In the genomic region with DNA sequence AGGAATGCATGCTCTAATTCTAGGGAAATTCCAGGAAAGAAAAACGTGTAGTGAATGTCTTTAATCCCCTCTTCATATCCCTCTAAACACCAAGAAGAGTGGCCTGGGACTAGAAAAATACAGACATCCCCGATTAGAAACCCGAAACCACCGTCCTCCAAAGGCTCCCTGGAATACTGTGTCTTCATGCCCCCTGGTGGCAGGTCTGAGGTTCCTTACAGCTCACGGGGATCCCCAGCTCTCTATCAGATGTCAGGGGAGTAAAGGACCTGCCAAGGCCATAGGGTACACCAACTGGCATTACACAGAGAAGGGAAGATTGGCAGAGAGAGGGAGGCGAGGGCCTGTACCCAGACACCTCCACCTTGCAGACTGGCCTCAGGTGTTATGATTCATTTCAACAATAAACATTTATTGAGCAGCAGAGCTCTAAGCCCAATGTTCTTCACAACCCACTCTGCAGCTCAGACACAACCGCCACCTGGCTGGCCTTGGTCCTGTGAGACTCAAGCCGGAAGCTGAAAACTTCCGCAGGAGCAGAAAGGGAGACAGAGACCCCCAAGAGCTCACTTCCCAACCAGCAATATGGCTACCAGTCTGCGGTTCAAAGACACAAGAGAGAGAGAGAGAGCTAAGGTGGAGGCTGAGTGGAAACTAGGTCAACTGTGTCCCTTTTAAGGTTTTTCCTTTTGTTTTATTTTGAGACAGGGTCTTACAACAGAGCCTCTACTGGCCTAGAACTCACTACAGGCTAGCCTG, we compare ENCODE assay signal across 8 mouse cellular contexts. TPM values are rescaled to one million over a fixed set of nuclear protein-coding genes. Genes with fewer than 3 reads are reported as not detected.
DNase-seq lines count a peak whose midpoint lies in the region; ATAC-seq and TF ChIP-seq lines count a peak whose summit lies in the region.

No protein-coding gene starts in this region.

- TF ChIP-seq EP300 in heart, adult 2 months (IDR thresholded peaks at IDR 0.05; ENCODE audit: insufficient read depth, low read depth, low read length): peak; percentile 90; the same call in 1 of the 2 replicates

- H3K27me3 ChIP-seq in heart, adult 2 months (ENCODE audit: control insufficient read depth, insufficient read depth, low read length): no peaks in the 10 kb centered on the region

- no peaks in the 10 kb centered on the region for H3K36me3 ChIP-seq in heart, adult 2 months (ENCODE audit: control insufficient read depth, insufficient read depth, low read length)

- TF ChIP-seq POLR2A in heart, adult 2 months (IDR thresholded peaks at IDR 0.05; ENCODE audit: insufficient read depth, low read depth, low read length): no peak

- DNase-seq in left cerebral cortex, adult 2 months (ENCODE audit: extremely low spot score in 1 of 2, low spot score in 2 of 2): peak; percentile 63 to 72
- no peak for DNase-seq in left cerebral cortex, adult 8-10 months (ENCODE audit: low spot score in 2 of 2)
- peak; percentile 43 for DNase-seq in MEL-GATA-1-ER (ENCODE audit: extremely low read depth, low read depth)
- DNase-seq in cerebellum, postnatal 25 days: peak; percentile 79 to 86
- peak; percentile 73 to 78 for DNase-seq in heart, adult 2 months
- peak; percentile 46 to 75 for DNase-seq in layer of hippocampus, adult 18-20 months (ENCODE audit: low spot score in 2 of 2)
- peak; percentile 72 to 79 for DNase-seq in thymus, postnatal 36 days

- peak; percentile 83 for TF ChIP-seq CTCF in left cerebral cortex, adult 2 months (IDR thresholded peaks at IDR 0.05)
- peak; percentile 94; the same call in 1 of the 2 replicates for TF ChIP-seq CTCF in heart, adult 2 months (IDR thresholded peaks at IDR 0.05)

- peak; percentile 49 for ATAC-seq in megakaryocyte, adult 5-6 weeks (ENCODE audit: poor library complexity, severe bottlenecking)

- no peak overlapping the region for H3K9ac ChIP-seq in heart, adult 2 months (ENCODE audit: low read depth, low read length)

- peaks cover 8% of the 10 kb centered on the region for H3K4me1 ChIP-seq in heart, adult 2 months (ENCODE audit: control insufficient read depth, insufficient read depth, low read length)

- intact Hi-C loops in left cerebral cortex, adult 2 months (cut with DNase I): loop anchor here (1.0 kb wide), 1 partner anchor 46 kb away; no protein-coding TSS in a partner anchor
- intact Hi-C loops in heart, adult 2 months (cut with DNase I): loop anchor here (1.0 kb wide), 1 partner anchor 46 kb away; no protein-coding TSS in a partner anchor

- 38% methylated on average over 10 of the region's 10 CpGs for WGBS in heart, adult 2 months

- H3K79me2 ChIP-seq in heart, adult 2 months (replicated peaks; ENCODE audit: control insufficient read depth, insufficient read depth, low read length): no peaks in the 10 kb centered on the region

- no peak overlapping the region for H3K4me3 ChIP-seq in left cerebral cortex, adult 2 months
- no peak overlapping the region for H3K4me3 ChIP-seq in heart, adult 2 months

- no peak overlapping the region for H3K27ac ChIP-seq in left cerebral cortex, adult 2 months
- no peak overlapping the region for H3K27ac ChIP-seq in heart, adult 2 months

RNA-seq across cellular contexts. Expression of gene P3h4, which starts 6.4 kb away (rescaled TPM):
- 1 to 10 TPM; 7.6 to 9.4 TPM for total RNA-seq in left cerebral cortex, adult 2 months (2021)
- 10 to 100 TPM; 10.4 to 12.8 (median 12.3) TPM for total RNA-seq in left cerebral cortex, adult 8-10 months (2022)
- 10 to 100 TPM; 13.4 to 16.8 TPM for total RNA-seq in heart, adult 2 months (2021)
- 29.7 and 35.6 TPM in 2 replicates for polyA plus RNA-seq in heart, adult 2 months (2012; rRNA removed)
- 10 to 100 TPM in 1 of 2 experiments, 1 to 10 TPM in 1; 9.8 to 11.2 TPM for total RNA-seq in layer of hippocampus, adult 18-20 months (2021)
- not detected in 2 replicates for total RNA-seq in megakaryocyte, adult 5-6 weeks (2015)
- 0.08 TPM in 1 of 2 replicates, not detected in the other for total RNA-seq in megakaryocyte, adult 5-6 weeks (2017)

RNA-seq across cellular contexts. Expression of gene Fkbp10, which starts 7.2 kb away (rescaled TPM):
- 1 to 10 TPM; 3.6 to 4.8 TPM for total RNA-seq in left cerebral cortex, adult 2 months (2021)
- total RNA-seq in left cerebral cortex, adult 8-10 months (2022): 1 to 10 TPM; 5.2 to 8.3 (median 6.2) TPM
- 1 to 10 TPM; 7.4 to 7.5 TPM for total RNA-seq in heart, adult 2 months (2021)
- 24.8 and 35.6 TPM in 2 replicates for polyA plus RNA-seq in heart, adult 2 months (2012; rRNA removed)
- total RNA-seq in layer of hippocampus, adult 18-20 months (2021): 1 to 10 TPM; 5.4 to 5.8 TPM
- total RNA-seq in megakaryocyte, adult 5-6 weeks (2015): 0.09 TPM in 1 of 2 replicates, not detected in the other
- not detected in 2 replicates for total RNA-seq in megakaryocyte, adult 5-6 weeks (2017)

RNA-seq across cellular contexts. Expression of gene Jup, which starts 10.7 kb away (rescaled TPM):
- 10 to 100 TPM; 51.2 to 53.7 TPM for total RNA-seq in left cerebral cortex, adult 2 months (2021)
- 10 to 100 TPM; 54.1 to 58.4 (median 55.9) TPM for total RNA-seq in left cerebral cortex, adult 8-10 months (2022)
- total RNA-seq in heart, adult 2 months (2021): 100 to 1,000 TPM; 234 to 237 TPM
- 317 and 318 TPM in 2 replicates for polyA plus RNA-seq in heart, adult 2 months (2012; rRNA removed)
- total RNA-seq in layer of hippocampus, adult 18-20 months (2021): 10 to 100 TPM; 31.0 to 35.6 TPM
- 3.5 and 3.9 TPM in 2 replicates for total RNA-seq in megakaryocyte, adult 5-6 weeks (2015)
- 1.5 and 5.1 TPM in 2 replicates for total RNA-seq in megakaryocyte, adult 5-6 weeks (2017)

RNA-seq across cellular contexts. Expression of gene Nt5c3b, which starts 33.4 kb away (rescaled TPM):
- total RNA-seq in left cerebral cortex, adult 2 months (2021): 10 to 100 TPM; 48.4 to 64.1 TPM
- 10 to 100 TPM; 46.9 to 52.6 (median 50.0) TPM for total RNA-seq in left cerebral cortex, adult 8-10 months (2022)
- total RNA-seq in heart, adult 2 months (2021): 10 to 100 TPM; 23.5 to 24.1 TPM
- polyA plus RNA-seq in heart, adult 2 months (2012; rRNA removed): 44.0 and 63.3 TPM in 2 replicates
- 10 to 100 TPM; 48.8 to 53.4 TPM for total RNA-seq in layer of hippocampus, adult 18-20 months (2021)
- total RNA-seq in megakaryocyte, adult 5-6 weeks (2015): 8.8 and 9.8 TPM in 2 replicates
- total RNA-seq in megakaryocyte, adult 5-6 weeks (2017): 7.3 and 9.6 TPM in 2 replicates

RNA-seq across cellular contexts. Expression of gene Klhl10, which starts 33.5 kb away (rescaled TPM):
- 1 to 10 TPM in 1 of 2 experiments, under 1 TPM in 1; 0.61 to 1.4 TPM for total RNA-seq in left cerebral cortex, adult 2 months (2021)
- 1 to 10 TPM in 2 of 4 experiments, under 1 TPM in 2; 0.84 to 1.4 (median 1.0) TPM for total RNA-seq in left cerebral cortex, adult 8-10 months (2022)
- 1 to 10 TPM in 1 of 2 experiments, under 1 TPM in 1; 0.50 to 1.0 TPM for total RNA-seq in heart, adult 2 months (2021)
- 0.86 and 1.8 TPM in 2 replicates for polyA plus RNA-seq in heart, adult 2 months (2012; rRNA removed)
- total RNA-seq in layer of hippocampus, adult 18-20 months (2021): 1 to 10 TPM in 1 of 2 experiments, under 1 TPM in 1; 0.74 to 1.2 TPM
- not detected in 2 replicates for total RNA-seq in megakaryocyte, adult 5-6 weeks (2015)
- total RNA-seq in megakaryocyte, adult 5-6 weeks (2017): not detected in 2 replicates

Comparison
In these comparisons a context has a peak if more than half of its experiments do, and no peak if none do; other contexts are left out.
1. DNase-seq: peak in left cerebral cortex, adult 2 months (2 of 2), MEL-GATA-1-ER (single experiment), cerebellum, postnatal 25 days (2 of 2), heart, adult 2 months (2 of 2), layer of hippocampus, adult 18-20 months (2 of 2) and thymus, postnatal 36 days (2 of 2); none in left cerebral cortex, adult 8-10 months (0 of 2).
2. RNA of gene P3h4, which starts 6.4 kb away (total RNA-seq): 13.4 to 16.8 TPM in heart, adult 2 months, 10.4 to 12.8 TPM in left cerebral cortex, adult 8-10 months, 9.8 to 11.2 TPM in layer of hippocampus, adult 18-20 months and 7.6 to 9.4 TPM in left cerebral cortex, adult 2 months; 0.08 TPM in megakaryocyte, adult 5-6 weeks; every median in the first group is over 4 times any median in the second.
3. RNA of gene Fkbp10, which starts 7.2 kb away (total RNA-seq): 7.4 to 7.5 TPM in heart, adult 2 months, 5.2 to 8.3 TPM in left cerebral cortex, adult 8-10 months, 5.4 to 5.8 TPM in layer of hippocampus, adult 18-20 months and 3.6 to 4.8 TPM in left cerebral cortex, adult 2 months; 0.09 TPM in megakaryocyte, adult 5-6 weeks; every median in the first group is over 4 times any median in the second.
4. RNA of gene Jup, which starts 10.7 kb away (total RNA-seq): 234 to 237 TPM in heart, adult 2 months, 54.1 to 58.4 TPM in left cerebral cortex, adult 8-10 months, 51.2 to 53.7 TPM in left cerebral cortex, adult 2 months and 31.0 to 35.6 TPM in layer of hippocampus, adult 18-20 months; 1.5 to 5.1 TPM in megakaryocyte, adult 5-6 weeks; every median in the first group is over 4 times any median in the second.